Comparison of ENCODE assay signal across 14 mouse cellular contexts in the genomic region with DNA sequence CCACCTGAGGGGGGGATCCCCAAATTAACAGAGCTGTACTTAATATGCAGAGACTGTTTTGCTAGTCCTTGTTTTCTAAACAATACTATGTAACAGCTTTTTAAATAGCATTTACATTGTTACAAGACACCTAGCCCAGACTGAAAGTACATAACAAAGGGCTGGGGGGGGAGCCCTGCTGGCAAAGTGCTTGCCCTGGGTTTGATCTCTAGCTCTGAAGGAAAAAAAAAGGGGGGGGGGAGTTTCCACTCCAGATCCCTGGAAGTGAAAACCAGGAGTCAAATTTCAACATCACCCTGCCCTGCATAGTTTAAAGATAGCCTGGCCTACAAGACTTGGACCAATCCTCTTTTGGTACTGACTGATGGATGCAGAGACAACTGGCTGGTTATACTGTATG.
"Had no signal": no experiment of that assay in that cellular context is flagged by ENCODE, and none has a peak within 500 bp of the region (broad histone marks: within the 10 kb centered on the region; RNA-seq: fewer than 3 reads in every experiment).

No protein-coding gene starts in this region.

- DNase-seq: kidney, adult 8-10 months; kidney, postnatal 10 days; kidney, postnatal 36 days; layer of hippocampus, postnatal 36 days; liver, embryonic 13.5 days; lung, adult 2 months; lung, postnatal 14 days; lung, postnatal 4 days; midbrain, embryonic 14.5 days; right cerebral cortex, adult 18-20 months; right cerebral cortex, postnatal 14 days; right cerebral cortex, postnatal 4 days; thymus, adult 18-20 months; thymus, postnatal 14 days had no signal
